Mouse (Mus musculus) 3134 (cell line): ENCODE measurements around the gene Wt1.

ENCODE experiments used
- DNase-seq: peaks from one replicate; pipeline ENCODE4 v3.0.0-alpha.2; 2011; ENCODE audit warnings: low spot score; ENCODE audit not compliant: insufficient read length; ENCODE audit errors: extremely low read depth

The Wt1 gene

GRCm38 (mm10) chr2:105182501-105182900 lies 56.2 kb downstream of the Wt1 start:
- no peak for DNase-seq

GRCm38 (mm10) chr2:105185140-105185539 lies 58.8 kb downstream of the Wt1 start:
- DNase-seq: no peak

- DNase-seq: no peak
Measured at GRCm38 (mm10) chr2:105185768-105186529, 59.6 kb downstream of the Wt1 start.

DNA sequence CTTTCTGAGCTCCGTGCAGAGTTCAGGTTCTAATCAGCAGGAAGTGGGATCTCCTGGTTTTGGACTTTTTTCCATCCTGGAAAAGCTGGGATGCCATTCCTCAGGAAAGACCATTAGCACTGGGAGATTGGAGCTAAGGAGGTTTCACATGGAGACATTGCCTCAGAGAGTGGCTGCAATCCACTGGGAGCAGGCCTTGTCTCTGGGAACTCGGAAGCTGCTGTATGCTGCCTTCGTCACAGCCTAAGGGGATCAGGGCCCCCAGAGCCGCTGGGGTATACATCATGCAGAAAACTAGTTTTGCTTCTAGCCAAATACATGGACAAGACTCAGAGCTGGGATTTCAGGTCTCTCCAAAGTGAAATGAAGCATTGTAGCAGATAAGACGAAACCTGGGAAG lies 60.3 kb downstream of the Wt1 start:
- no peak for DNase-seq

GRCm38 (mm10) chr2:105188182-105188581 lies 61.9 kb downstream of the Wt1 start:
- no peak for DNase-seq

- DNase-seq: no peak
Measured at GRCm38 (mm10) chr2:105189352-105189751, 63.0 kb downstream of the Wt1 start.

DNA sequence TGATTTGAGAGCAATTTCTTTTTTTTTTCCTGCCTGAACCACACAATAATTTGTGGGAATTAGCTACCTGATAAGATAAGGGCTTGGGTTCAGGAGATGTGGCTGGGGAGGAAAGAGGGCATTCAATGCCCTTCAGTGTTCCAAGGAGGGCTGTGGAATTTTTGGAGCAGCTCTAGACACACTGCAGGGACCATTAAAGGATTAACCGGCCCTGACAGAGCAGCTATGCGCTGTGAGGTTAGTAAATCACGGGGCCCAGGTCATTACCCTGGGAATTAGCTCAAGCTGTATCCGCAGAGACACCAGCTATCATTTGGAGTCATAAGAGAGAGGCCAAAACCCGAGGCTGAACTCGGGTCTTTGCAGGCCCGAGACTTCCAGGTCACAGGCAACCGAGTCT lies 73.8 kb downstream of the Wt1 start:
- no peak for DNase-seq

GRCm38 (mm10) chr2:105206563-105207174 lies 80.3 kb downstream of the Wt1 start:
- no peak for DNase-seq

- no peak for DNase-seq
Measured at GRCm38 (mm10) chr2:105212839-105213238, 86.5 kb downstream of the Wt1 start.

DNA sequence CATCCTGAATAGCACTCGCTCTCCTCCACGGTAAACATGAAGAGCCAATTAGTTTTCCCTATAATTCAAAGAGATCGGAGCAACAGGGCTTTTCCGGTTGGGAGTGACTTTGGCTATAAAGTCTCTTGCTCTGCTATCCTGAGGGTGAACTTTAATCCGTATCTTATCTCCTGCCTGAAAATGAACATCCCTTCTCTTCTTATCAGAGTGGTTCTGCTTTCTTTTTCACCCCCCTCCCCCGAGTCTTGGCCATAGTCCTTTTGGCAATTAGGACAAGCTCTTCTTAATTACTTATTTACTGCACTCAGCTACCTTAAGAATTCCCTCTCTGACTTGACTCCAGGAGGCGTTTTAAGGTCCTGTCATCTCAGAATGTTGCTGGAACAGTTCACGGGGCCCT lies 89.6 kb downstream of the Wt1 start:
- DNase-seq: no peak

GRCm38 (mm10) chr2:105219229-105219628 lies 92.9 kb downstream of the Wt1 start:
- no peak for DNase-seq

DNA sequence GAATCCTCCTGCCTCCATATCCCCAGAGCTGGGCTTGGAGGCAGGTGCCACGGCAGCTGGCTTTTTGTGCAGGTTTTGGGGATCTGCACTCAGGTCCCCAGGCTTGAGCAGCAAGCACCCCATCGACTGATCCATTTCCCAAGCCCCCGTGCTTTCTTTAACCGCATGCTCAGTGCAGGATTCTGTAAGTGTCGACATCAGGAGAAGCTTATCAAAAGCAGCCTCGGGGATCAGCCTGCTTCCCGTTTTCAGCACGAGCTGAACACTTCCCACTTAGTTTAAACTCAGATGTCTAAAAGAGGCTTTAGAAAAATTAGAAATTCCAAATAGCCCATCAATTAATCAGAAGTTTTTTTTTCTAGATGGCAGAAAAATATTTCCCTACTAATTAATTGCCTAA lies 93.3 kb downstream of the Wt1 start:
- no peak for DNase-seq

DNA sequence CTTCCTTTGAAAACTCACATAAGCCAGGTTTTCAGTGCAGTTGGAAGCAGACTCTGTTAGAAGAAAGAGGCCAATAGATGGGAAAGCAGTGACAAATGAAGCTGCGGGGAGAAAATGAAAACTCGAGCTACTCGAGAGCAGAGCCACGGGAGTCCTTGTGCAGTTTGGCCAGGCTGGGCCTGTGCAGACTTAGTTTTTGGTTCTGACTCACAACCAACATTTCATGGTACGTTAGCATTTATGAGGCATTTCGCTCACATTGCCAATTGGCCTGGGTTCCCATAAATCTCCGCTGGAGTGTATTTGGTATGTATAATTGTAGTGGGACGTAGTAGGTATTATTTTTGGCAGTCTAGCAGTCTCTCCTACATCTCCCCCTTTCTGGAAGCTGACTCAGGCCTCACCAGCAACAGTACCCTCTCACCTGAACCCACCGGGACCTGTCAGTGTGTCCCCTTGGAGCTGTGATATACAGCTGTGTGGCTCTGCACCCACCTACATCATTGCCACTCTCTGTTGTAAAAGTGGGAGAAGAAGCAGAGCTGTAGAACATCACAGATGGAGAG lies 94.5 kb downstream of the Wt1 start:
- peak; percentile 6 for DNase-seq
